Mouse (Mus musculus): Measurements from ENCODE around the gene Akr1c13.
"Not testable (repeated sequence)": the region's sequence is repeated elsewhere in the genome, so short reads cannot be mapped to it uniquely, and the experiment has no call there.

Gene Akr1c13

GRCm38 (mm10) chr13:4190904-4191303, at the start of gene Akr1c13:
Gene Akr1c13, plus strand, starts transcription at chr13:4191150.
- in situ Hi-C loops (cut with MboI, MseI): no loop called here

GRCm38 (mm10) chr13:4144261-4144660, 46.7 kb upstream of the Akr1c13 start:
- in situ Hi-C loops (cut with MboI, MseI): no loop called here

- in situ Hi-C loops (cut with MboI, MseI): no loop called here
These were observed 40.4 kb upstream of the Akr1c13 start, which contains the start of gene Akr1c18 for GRCm38 (mm10) chr13:4150518-4150917. Gene Akr1c18, minus strand, starts transcription at chr13:4150654.

GRCm38 (mm10) chr13:4152908-4153307, 38.0 kb upstream of the Akr1c13 start:
- in situ Hi-C loops (cut with MboI, MseI): no loop called here

GRCm38 (mm10) chr13:4153593-4153992, 37.4 kb upstream of the Akr1c13 start:
- in situ Hi-C loops (cut with MboI, MseI): no loop called here

GRCm38 (mm10) chr13:4155286-4155685, 35.7 kb upstream of the Akr1c13 start:
- in situ Hi-C loops (cut with MboI, MseI): no loop called here

GRCm38 (mm10) chr13:4168006-4168405, 22.9 kb upstream of the Akr1c13 start:
- in situ Hi-C loops (cut with MboI, MseI): no loop called here

GRCm38 (mm10) chr13:4172978-4173377, 18.0 kb upstream of the Akr1c13 start:
- in situ Hi-C loops (cut with MboI, MseI): no loop called here

GRCm38 (mm10) chr13:4181321-4181720, 9.6 kb upstream of the Akr1c13 start:
- in situ Hi-C loops (cut with MboI, MseI): loop anchor here (10.0 kb wide), 1 partner anchor 517 kb away; no protein-coding TSS in a partner anchor

GRCm38 (mm10) chr13:4183116-4183515, 7.8 kb upstream of the Akr1c13 start:
- in situ Hi-C loops (cut with MboI, MseI): loop anchor here (10.0 kb wide), 1 partner anchor 518 kb away; no protein-coding TSS in a partner anchor

GRCm38 (mm10) chr13:4186641-4187411, 4.1 kb upstream of the Akr1c13 start:
- in situ Hi-C loops (cut with MboI, MseI): loop anchor here (10.0 kb wide), 1 partner anchor 522 kb away; no protein-coding TSS in a partner anchor

GRCm38 (mm10) chr13:4188174-4188573, 2.8 kb upstream of the Akr1c13 start:
- in situ Hi-C loops (cut with MboI, MseI): loop anchor here (10.0 kb wide), 1 partner anchor 523 kb away; no protein-coding TSS in a partner anchor

GRCm38 (mm10) chr13:4192511-4192910, 1.6 kb downstream of the Akr1c13 start:
- in situ Hi-C loops (cut with MboI, MseI): no loop called here

GRCm38 (mm10) chr13:4206147-4206903, 15.4 kb downstream of the Akr1c13 start:
- in situ Hi-C loops (cut with MboI, MseI): no loop called here

- in situ Hi-C loops (cut with MboI, MseI): no loop called here
These were observed 20.8 kb downstream of the Akr1c13 start for GRCm38 (mm10) chr13:4211560-4212299.

GRCm38 (mm10) chr13:4212309-4212708, 21.4 kb downstream of the Akr1c13 start:
- in situ Hi-C loops (cut with MboI, MseI): no loop called here

GRCm38 (mm10) chr13:4215496-4215895, 24.5 kb downstream of the Akr1c13 start:
- in situ Hi-C loops (cut with MboI, MseI): not testable (repeated sequence)

GRCm38 (mm10) chr13:4228441-4228840, 37.5 kb downstream of the Akr1c13 start, which contains the start of gene Akr1c19:
Gene Akr1c19, plus strand, starts transcription at chr13:4228700.
- in situ Hi-C loops (cut with MboI, MseI): no loop called here

- in situ Hi-C loops (cut with MboI, MseI): no loop called here
These were observed 40.1 kb downstream of the Akr1c13 start for GRCm38 (mm10) chr13:4230841-4231623.

GRCm38 (mm10) chr13:4233135-4233534, 42.2 kb downstream of the Akr1c13 start:
- in situ Hi-C loops (cut with MboI, MseI): no loop called here

Measured in T-helper 2 cell (primary cell).